Mouse (Mus musculus): ENCODE results near the gene Foxf1.

DNA sequence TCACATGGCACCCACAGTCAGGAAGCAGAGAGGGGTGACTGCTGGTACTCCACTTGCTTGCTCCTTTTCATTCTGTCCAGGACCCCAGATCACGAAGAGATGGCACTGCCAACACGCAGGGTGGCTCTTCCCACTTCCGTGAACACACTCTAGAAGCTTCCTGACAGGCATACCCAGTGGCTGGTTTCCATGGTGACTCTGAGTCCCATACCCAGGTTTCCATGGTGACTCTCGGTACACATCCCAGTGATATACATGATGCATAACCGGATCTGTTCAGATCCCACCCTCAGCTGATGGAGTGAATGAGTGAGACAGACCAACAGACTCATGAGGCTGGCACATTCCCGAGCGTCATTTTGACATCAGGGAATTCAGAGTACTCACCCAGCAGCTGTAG is 25.1 kb upstream of the Foxf1 start:
- TF ChIP-seq USF1 (IDR thresholded peaks at IDR 0.05; ENCODE audit: low read depth) (no peak), TCF12 (IDR thresholded peaks at IDR 0.05; ENCODE audit: insufficient read depth, poor library complexity, severe bottlenecking) (no peak), POLR2A (IDR thresholded peaks at IDR 0.05; ENCODE audit: insufficient read length, low read depth) (no peak), POLR2AphosphoS2 (IDR thresholded peaks at IDR 0.05; ENCODE audit: insufficient read length, low read depth) (no peak), MYOG (IDR thresholded peaks at IDR 0.05; ENCODE audit: control insufficient read depth in 1 of 3, insufficient read depth in 1 of 3, insufficient read length in 2 of 3, low read depth in 2 of 3) (no peak), E2F4 (IDR thresholded peaks at IDR 0.05; ENCODE audit: insufficient read depth) (no peak), TCF3 (IDR thresholded peaks at IDR 0.05; ENCODE audit: insufficient read length, low read depth) (no peak), MAX (IDR thresholded peaks at IDR 0.05; ENCODE audit: low read depth) (no peak), MYOD1 (IDR thresholded peaks at IDR 0.05; ENCODE audit: control insufficient read depth in 1 of 3, insufficient read length in 2 of 3, low read depth in 2 of 3) (no peak)
